Mouse (Mus musculus) c-Kit-positive CD71-positive TER-119-negative erythroid progenitor cells, embryonic 14.5 days (primary cell): Measurements from ENCODE around the gene Il12a.

ENCODE experiments used
- DNase-seq: peaks from one replicate; pipeline ENCODE4 v3.0.0-alpha.2; 2013; ENCODE audit warnings: low read depth

The Il12a gene

DNA sequence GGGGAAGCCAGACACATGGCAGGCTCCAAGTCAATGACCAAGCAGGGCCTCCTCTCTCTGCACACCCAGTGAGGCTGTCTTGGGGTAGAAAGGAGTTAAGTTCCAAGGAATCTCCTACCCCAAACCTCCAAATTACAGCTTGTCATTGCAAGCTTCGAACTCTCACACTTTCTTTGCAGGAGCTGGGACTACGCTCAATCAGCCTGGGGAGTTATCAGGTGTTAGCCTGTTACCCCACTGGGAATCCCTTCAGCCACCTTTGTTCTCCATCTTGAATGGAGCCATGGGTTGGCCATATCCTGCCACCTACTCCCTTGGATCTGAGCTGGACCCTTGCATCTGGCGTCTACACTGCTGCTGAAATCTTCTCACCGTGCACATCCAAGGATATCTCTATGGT is at the start of gene Il12a:
Il12a (plus strand) TSS at position 301 of the 400 bp plus-strand sequence.
- no peak for DNase-seq

DNA sequence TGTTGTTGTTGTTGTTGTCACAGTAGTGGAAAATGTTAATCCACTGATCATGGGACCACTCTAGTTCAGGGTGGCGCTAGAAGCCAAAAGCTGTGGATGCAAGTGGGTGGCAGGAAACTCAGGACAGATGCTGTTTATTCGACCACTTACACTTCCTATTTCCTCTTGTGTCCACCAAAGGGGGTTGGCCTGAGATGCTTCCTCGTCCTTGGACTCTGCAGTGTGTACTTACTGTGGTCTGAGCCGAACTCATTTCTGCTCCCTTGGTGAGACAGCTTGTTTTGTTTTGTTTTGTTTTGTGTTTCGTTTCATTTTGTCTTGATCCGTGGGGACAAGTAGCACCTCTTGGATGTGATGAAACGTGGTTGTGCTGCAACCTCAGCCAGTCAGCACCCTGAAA is 47.5 kb upstream of the Il12a start:
- DNase-seq: no peak

DNA sequence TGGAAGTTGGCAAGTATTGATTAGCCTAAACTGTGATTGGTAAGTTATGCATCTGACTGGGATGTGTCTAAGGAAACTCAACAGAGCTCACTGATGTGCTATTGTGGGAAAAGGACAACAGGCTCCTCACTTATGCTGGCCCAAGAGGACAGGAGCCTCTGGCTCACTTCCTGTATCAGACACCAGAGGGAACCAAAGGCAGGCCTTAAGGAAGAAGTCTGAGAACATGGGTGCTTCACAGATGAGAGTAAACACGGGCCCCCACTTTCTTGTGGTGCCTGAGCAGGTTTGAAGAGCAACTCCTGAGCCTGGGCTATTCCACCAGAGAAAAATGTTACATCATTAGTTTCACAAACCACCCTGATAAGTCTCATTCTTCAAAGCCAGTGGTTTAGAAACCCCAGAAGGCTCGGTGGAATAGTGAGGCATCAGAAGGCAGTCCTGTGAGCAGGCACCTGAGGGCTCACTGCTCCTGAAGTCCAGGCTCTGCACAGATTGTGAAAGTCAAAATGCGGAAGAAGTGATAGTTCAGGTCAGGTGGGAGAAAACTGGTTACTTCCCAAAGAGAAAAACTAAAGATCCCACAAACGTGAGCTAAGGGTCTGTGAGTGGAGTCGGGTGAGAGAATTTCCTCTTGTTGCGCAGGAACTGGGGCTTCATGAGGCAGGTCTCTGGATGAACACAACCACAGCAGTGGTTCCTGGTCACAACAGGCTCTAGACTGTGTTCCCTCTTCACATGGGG is 43.9 kb upstream of the Il12a start:
- no peak for DNase-seq

- DNase-seq: no peak
Measured at GRCm38 (mm10) chr3:68647282-68647681, 43.2 kb upstream of the Il12a start.

DNA sequence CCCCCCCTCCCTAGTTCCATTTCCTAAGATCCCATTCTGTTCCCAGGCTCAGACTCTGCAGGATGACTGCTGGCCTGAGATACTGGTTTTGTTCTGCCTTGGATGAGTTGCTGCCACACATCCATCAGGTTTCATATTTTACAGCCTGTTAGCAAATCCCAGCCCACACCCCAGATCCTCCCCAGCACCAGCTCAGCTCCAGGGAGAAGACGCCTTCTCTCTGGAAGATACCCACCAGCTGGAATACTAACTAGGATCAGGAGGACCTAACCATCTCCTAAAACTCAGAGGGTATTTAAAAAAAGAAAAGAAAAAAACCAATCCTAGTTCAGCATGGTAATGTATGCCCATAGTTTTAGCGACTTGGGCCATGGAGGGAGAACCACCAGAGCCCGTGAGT is 40.2 kb upstream of the Il12a start:
- DNase-seq: no peak

GRCm38 (mm10) chr3:68656607-68657352 is 33.7 kb upstream of the Il12a start:
- no peak for DNase-seq

DNA sequence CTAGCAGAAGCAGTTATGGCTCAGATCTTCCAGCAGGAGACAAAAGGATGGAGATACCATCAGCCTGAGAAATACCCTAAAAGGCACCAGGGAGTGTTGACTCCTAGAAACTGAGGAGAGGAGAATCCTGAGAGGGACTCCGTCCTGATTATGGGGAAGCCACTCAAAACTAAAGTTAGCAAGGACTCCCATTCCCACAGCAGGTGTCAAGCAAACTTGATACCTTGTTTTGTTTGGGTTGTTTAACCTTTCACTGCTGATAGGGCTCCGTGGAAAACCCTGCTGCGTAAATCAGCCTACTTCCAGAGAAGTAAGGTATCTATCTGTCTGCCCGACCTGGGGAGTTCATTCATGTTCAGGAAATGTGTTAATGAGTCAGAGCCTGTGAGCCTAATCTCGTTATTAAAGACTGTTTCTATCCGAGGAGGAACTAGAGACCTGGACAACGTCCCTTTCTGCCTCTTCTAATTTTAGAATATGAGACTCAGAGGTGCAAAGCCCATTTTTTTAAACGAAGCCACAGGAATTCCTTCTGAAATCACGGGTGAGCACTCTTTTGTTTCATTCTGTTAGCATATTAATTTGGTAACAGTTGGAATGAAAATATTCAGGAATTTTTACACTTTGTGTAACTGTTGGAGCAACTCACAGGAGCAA is 32.7 kb upstream of the Il12a start:
- no peak for DNase-seq

GRCm38 (mm10) chr3:68659996-68660395 is 30.4 kb upstream of the Il12a start:
- DNase-seq: no peak

- no peak for DNase-seq
Measured at GRCm38 (mm10) chr3:68660538-68660937, 29.9 kb upstream of the Il12a start.

GRCm38 (mm10) chr3:68662386-68662785 is 28.1 kb upstream of the Il12a start:
- DNase-seq: no peak

DNA sequence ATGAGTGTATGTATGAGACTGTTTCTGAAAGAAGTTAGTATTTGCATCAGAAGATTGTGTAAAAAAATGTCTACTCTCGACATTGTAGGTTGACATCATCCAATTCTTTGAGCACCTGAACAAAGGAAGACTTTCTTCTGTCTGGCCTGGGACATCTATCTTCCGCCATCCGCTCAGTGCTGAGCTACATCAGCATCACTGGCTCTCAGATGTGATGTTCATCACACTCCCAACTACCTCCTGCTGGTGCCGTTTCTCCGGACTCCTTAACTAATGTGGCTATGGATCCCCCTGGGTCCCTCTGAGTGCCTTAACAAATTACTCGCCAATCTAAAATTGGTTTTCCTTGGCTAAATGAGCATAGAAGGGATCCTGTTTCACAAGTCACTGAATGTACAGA is 26.1 kb upstream of the Il12a start:
- DNase-seq: no peak

GRCm38 (mm10) chr3:68666377-68666776 is 24.1 kb upstream of the Il12a start:
- no peak for DNase-seq

DNA sequence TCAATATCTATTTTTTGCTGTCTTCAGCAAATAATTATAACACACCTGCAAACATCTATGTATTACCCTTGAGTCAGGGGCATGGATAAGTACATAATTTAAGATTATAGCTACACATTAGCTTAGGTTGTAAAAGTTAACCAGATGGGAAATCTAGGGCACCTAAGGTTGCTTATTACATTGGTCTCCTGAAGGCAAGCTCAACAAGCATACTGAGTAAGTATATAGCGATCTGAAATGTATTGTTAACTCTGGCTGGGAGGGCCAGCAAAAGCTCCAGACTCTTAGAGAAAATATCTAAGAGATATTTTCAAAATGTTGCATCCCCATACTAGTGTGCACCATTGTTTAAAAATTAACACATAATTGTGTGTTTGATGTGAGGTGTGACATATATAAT is 22.6 kb upstream of the Il12a start:
- DNase-seq: no peak

GRCm38 (mm10) chr3:68669418-68669974 is 20.9 kb upstream of the Il12a start:
- no peak for DNase-seq

- DNase-seq: no peak
Measured at GRCm38 (mm10) chr3:68674721-68675120, 15.7 kb upstream of the Il12a start.

GRCm38 (mm10) chr3:68675216-68675835 is 15.1 kb upstream of the Il12a start:
- DNase-seq: no peak

DNA sequence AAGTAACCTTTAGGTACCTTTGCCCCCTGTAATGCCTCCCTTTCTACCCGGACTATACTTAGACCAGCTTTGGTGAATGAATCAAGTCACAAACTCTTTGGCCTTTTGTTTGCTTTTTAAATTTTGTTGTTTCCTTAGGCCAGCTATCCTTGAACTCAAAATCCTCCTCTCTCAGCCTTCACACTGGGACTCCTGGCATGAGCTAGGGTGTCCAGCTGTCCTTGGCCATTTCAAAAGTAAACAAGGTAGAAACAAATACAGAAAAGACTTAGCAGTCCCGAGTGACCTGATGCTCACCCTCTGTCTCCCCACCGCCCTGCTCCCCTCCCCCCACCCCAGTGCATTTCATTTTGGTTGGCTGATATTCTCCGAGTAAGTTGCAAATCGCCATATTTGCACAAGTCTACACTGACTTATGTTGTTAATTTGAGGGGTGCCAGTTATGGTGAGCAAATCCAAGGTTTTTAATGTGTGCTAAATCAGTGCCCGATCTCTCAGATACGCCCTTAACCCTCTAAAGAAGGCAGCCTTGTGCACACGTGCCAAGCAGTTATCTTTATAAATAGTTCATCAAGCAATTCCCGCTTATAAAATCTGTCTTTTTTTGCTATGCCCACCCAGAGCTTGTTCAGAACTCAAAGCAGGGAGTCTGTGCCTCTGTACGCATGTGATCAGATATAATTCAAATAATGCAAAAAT is 14.3 kb upstream of the Il12a start:
- no peak for DNase-seq

DNA sequence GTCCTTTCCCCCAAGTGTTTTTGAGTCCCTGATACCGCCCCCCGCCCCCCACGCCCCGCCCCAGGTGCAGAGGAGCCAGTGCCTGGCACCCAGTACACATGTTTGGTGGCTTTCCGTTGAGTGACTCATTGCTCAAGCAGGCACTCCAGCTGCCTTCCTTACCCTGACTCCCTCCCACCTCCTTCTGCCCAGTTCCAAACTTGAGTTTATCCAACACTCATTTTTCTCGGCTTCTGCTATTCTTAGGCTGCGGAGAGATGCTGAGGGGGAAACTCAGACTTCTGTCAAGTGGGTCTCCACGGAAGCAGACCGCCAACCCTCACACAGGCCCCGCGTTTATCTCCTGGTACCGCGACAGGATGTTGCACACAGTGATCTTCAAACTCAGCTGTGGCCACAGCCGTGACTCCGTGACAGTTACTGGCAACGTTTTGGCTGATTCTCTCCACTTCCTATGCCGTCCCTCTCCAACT is 13.6 kb upstream of the Il12a start:
- no peak for DNase-seq

- DNase-seq: no peak
Measured at GRCm38 (mm10) chr3:68678805-68679585, 11.4 kb upstream of the Il12a start.

GRCm38 (mm10) chr3:68683579-68683978 is 6.9 kb upstream of the Il12a start:
- no peak for DNase-seq

DNA sequence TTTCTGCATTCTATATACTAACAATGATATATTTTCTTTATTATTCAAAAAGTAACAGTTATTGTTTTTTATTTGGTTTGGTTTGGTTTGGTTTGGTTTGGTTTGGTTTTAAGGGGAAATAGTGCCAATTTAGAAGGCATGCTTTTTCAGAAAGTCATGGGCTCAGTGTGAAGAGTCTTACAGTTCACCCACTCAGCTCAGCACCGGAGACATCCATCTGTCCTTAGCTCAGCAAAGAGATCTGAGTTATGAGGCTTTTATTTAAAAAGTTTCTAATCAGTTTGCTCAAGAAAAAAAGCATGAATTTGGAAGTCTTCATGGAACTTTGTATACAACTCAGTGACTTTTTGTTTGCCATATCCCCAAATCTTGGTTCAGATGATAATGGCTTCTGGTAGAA is 6.2 kb upstream of the Il12a start:
- no peak for DNase-seq
